Mouse (Mus musculus) left cerebral cortex, adult 18-20 months (tissue): ENCODE measurements around the gene Pla2r1. TPM values are rescaled to one million over a fixed set of nuclear protein-coding genes. Genes with fewer than 3 reads are reported as not detected.

ENCODE experiments used
- DNase-seq, 2 experiments: peaks; one replicate each; pipeline ENCODE4 v3.0.0; 2021 to 2022; ENCODE audit warnings: low spot score in 2 of 2, mixed read lengths in 1 of 2
- total RNA-seq, 2 experiments: library from RNA; stranded (reverse); gene quantifications; 2 replicates each; pipeline ENCODE4 v1.2.3; 2021

Gene Pla2r1
- total RNA-seq, 2 experiments from 2014 or later: 0.49 to 0.53 TPM

- no peak for DNase-seq
These were observed 147.7 kb downstream of the Pla2r1 start for GRCm38 (mm10) chr2:60405431-60405830.

DNA sequence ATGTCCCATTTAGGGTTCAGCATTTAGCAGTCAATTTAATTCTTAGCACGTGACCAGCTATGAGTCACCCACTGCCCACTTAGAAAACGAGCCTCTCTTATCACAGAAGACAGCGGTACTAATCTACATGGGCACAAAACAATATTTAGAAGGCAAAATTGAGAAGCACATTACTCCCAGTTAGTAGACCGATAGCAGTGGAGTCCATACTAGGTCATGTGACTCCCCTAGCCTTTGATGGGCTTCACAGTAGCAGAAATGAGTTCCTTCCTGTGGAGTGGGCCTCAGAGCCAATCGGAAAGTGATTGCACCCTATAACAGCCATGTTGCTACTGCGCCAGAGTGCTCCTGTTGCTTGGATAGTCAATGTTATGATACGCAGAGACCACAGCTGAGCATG lies 148.3 kb downstream of the Pla2r1 start:
- DNase-seq: no peak

GRCm38 (mm10) chr2:60401694-60402093 lies 151.4 kb downstream of the Pla2r1 start:
- no peak for DNase-seq

DNA sequence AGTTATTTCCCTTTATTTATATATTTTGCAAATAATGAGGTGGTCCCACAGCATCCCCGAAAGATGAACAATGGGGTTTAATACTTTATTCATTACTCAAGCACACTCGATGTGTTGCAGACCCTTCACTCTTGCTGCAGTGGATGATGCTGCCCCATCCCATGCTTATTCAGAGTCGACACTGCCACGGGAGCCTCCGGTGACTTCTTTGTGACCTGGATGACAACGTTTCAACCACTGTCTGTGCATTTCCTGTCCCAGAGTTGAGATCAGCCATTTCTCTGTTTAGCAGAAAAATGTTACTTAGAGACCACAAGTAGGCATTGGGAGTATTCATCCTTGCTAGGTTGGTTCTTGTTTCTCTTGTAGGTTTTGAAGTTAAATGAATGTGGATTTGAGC lies 159.3 kb downstream of the Pla2r1 start:
- no peak for DNase-seq

- no peak for DNase-seq
These were observed 160.8 kb downstream of the Pla2r1 start for GRCm38 (mm10) chr2:60392286-60392685.

- no peak for DNase-seq
These were observed 165.7 kb downstream of the Pla2r1 start for GRCm38 (mm10) chr2:60387363-60387762.

DNA sequence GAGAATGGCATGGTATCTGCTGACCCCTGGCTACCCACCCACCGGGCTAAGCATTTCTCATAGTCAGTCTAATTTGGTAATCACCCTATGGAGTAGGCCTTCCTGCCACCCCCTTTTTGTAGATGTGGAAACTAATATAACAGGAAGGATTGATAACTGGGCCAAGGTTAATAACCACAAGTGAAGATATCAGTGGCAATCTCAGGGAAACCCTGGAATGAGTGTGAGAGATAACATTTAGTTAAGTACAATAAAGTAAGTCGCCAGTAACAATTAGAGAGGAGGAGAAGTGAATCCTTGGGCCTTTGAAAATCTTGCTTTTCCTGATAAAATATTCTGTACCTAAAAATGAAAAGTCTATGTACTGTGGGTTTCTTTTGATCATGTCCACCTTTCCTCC lies 166.3 kb downstream of the Pla2r1 start:
- no peak for DNase-seq

GRCm38 (mm10) chr2:60384763-60385085 lies 168.4 kb downstream of the Pla2r1 start:
- no peak for DNase-seq

DNA sequence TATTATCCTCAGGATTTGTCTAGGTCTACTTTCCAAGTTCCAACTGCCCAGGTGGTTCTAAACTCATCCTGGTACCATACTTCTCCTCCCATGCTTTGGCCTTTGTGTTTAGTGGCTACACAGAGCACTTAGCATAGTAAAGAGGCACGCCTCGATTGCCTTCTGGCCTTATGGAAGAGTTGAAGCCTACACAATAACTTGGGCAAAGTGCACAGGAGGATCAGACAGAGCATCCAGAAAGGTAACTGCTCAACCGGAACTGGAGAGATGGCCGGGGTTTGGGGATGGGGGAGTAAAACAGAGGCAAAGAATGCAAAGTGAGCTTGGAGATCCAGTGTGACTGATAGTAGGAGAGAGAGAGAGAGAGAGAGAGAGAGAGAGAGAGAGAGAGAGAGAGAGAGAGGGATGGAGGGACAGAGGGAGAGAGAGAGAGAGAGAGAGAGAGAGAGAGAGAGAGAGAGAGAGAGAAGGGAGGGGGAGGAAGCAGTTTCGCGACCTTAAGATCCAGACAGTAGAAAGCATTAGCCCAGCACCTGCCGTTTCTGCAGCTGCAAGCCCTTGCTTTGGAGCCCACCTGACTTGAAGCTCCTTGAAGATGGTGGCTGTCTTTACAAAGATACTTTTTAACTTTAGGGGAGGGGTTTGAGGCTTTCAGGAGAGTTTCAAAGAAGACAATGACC lies 168.9 kb downstream of the Pla2r1 start:
- no peak for DNase-seq

DNA sequence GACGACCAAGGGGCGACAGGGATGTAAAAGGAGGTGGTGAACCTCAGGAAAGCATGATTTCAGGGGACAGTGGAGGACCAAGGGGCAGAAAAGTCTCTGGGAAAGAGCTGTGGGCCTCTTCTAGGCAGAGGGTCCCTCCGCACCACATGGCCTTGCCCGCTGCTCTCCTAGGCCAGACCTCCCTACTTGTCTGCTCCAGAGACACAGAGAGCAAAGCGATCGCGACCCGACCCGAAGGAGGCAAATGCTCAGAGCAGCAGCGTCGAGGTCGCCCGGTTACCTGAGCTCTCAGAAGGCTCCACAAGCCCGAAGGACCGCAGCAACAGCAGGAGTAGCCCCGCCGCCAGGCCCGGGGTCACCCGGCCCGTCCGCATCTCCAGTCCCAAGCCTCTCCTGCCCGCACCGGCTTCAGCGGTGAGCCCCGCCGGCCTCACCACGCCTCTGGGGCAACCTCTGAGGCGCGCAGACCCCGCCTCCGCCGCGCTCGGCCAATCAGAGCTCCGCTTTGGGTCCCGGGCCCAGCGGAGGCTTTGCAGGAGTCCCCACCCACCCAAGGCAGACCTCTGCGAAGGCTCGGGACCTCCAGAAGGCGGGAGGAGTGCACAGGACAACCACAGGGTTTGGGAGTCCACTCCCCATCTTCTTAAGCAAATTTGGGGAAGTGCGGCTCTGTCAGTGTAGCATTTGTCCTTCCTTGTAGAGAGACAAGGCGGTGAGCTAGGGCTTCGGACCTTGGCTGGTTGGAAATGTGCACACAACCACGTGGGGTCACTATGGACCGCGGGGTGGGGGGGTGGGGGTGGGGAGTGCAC lies 170.0 kb downstream of the Pla2r1 start, which contains the start of gene Ly75:
Gene Ly75, minus strand, starts transcription at position 446 of the 812 bp plus-strand sequence.
- peak; percentile 43 to 50 for DNase-seq

DNA sequence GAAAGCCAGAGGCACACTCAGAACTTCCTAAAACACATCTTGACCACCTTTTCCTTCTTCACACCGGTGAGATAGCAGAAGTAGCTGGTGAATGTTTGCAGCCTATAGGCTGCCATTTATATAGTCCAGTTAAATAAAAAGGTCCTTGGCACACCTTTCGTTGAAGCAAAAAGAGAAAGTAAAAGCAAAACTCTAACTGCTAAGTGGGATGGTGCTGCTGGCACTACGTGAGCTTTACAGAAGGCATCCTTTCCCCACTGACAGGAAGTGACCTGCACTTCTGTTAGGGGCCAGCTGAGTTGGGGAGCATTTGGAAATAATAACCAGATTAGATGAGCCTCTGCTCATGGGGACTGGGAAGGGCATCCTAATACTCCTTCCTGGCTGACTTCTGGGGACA lies 170.8 kb downstream of the Pla2r1 start:
- no peak for DNase-seq

DNA sequence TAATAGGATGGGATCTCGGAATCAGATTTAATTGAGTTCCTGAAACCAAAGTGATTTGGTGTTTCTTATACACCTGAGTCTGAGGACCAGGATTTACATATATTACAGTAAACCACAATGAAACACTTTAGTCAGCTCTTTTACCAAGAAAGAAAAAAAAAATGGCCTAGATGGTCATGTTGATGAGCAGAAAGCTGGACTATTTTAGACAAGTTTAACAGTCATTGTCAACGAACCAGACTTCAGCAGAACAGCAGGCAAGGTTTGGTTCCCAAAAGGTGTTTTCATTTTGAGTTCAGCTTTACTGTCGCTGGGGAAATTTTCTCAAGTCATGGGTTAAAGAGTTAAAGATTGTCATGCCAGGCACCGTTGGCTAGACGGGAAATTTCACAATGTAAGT lies 175.8 kb downstream of the Pla2r1 start:
- no peak for DNase-seq

DNA sequence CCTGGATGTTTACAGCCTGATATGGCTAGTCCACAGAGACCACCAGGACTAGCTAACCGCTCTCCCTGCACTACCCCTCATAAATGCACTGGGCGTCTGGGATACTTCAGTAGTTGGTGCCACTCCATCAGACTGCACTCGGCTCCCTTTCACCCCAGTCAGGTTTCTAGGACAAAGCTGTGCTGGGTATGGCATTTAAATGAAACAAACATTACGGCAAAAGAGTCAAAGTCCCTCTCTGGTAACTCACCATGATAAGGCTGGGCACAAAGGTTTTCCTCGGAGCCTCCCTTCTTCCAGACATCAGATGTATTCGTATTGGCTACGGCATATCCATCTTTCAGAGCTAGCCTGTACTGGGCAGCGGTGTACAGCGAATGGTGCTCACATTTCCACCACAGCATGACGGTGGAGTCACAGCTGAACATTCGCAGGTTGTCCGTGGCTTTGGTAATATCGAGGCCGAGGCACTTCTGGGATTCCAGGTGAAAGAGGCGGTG lies 177.4 kb downstream of the Pla2r1 start:
- no peak for DNase-seq

GRCm38 (mm10) chr2:60375126-60375525 lies 178.0 kb downstream of the Pla2r1 start:
- DNase-seq: no peak

DNA sequence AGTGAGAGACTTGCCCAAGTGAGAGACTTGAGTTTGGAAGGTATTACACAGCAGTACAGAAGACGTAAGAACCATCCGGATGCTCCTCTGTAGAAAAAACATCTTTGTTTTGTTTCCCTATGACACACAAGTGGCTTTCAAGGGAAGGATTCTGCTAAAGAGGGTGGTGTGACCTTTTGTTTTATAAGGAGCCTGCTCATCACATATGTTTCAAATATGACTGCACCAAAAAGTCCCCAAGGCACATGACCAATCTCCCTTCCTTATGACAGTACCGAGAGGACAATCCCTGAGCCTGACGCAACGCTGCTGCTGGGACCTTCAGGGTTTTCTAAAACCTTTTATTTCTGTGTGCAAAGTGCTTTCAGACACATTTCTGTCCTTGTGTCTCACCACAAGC lies 182.9 kb downstream of the Pla2r1 start:
- no peak for DNase-seq

DNA sequence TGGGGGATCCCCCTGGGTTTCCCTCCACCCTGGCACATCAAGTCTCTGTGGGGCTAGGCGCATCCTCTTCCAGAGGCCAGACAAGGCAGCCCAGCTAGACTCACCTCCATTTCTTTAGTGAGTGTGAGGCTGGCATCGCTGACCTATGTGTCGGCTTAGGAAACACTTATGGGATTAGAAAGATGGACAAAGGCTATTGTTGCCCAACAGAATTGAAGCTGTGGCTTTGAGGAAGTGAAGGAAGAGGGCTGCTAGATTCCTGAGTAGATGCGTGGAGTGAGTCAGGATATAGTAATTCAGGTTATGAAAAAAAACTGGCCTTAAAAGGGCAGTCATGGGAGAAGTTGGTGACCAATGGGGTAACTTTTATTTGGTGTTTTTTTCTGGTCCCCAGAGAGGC lies 183.7 kb downstream of the Pla2r1 start:
- DNase-seq: no peak

DNA sequence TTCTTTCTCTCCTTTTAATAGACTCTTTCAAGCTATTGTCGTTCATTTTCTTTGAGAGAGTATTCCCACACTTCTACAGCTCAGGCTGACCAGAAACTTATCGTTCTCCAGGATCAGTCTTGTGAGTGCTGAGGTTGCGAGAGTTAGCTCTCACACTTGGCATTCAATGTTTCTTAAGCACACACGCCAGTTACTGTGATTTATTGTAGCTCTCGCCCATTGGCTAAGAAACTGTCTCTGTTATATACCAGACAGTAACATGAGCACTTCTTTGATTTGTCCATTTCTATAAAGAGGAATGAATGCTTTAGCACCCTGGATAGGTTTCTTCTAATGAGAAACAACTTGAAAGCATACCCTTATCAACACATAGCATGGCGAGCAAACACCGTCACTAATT lies 185.2 kb downstream of the Pla2r1 start:
- DNase-seq: no peak

Other genes starting within 250 kb of the Pla2r1 start
- under 1 TPM; 0.56 to 0.63 TPM for gene Ly75, start 170.0 kb downstream of the Pla2r1 start, total RNA-seq
- gene Itgb6, start 169.3 kb upstream of the Pla2r1 start, total RNA-seq: not detected